Mouse (Mus musculus): Measurements from ENCODE around the gene Nmnat1.
"Not testable (repeated sequence)": the region's sequence is repeated elsewhere in the genome, so short reads cannot be mapped to it uniquely, and the experiment has no call there.

The Nmnat1 gene

DNA sequence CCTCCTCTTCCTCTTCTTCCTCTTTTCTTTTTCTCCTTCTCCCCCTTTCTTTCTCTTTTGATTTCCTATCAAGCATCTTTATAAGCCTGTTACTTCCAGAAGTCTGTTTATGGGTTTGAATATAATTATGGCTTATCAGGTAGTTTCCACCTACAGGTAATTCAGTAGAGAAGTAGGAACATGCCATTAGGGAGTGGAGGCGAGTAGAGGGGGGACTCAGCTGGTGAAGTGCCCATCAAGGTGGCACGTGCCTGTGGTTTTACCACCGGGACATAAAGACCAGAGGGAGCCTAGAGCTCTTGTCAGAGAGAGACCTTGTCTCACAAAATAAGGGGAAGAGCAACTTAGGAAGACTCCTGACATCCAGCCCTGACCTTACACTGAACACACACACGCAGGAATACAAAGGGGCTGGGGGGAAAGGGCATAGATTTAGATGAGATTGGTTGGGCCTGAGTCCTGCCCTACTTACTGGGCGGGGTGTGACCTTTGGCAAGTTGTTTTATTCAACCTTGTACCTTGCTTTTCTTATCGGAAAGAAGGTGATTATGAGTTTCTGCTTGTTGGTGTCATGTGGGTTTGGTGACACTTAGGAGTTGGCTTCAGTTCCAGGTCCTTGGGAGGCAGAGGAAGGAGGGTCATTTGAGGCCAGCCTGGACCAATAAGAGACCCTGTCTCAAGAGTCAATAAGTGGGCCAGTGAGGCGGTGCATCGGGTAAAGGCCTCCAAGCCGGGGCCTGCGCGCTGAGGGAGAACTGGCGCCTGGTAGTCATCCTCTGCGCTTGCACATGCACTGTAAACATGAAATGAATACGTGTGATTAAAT is 4.6 kb upstream of the Nmnat1 start:
- no peak for DNase-seq

- DNase-seq, result no peak
Measured at GRCm38 (mm10) chr4:149487729-149488128, 2.7 kb upstream of the Nmnat1 start.

DNA sequence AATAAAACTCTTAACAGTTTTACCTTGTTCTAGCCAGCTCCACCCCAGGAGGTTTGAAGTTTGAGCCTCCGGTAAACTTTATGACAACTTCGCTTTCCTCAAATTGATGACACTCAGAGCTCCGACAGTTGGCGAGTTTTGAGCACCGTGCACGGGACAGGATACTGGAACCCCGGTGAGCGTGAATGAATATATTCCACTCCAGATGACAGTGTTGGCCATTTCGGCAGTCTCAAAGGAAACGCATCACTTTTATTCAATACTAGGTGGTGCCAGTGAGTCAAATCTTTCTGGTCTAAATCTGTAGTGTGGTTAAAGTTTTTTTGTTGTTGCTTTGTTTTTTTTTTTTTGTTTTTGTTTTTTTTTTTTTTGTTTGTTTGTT is 814 bp upstream of the Nmnat1 start:
- no peak for DNase-seq

- DNase-seq, result no peak
Measured at GRCm38 (mm10) chr4:149484566-149484965, 436 bp downstream of the Nmnat1 start.

DNA sequence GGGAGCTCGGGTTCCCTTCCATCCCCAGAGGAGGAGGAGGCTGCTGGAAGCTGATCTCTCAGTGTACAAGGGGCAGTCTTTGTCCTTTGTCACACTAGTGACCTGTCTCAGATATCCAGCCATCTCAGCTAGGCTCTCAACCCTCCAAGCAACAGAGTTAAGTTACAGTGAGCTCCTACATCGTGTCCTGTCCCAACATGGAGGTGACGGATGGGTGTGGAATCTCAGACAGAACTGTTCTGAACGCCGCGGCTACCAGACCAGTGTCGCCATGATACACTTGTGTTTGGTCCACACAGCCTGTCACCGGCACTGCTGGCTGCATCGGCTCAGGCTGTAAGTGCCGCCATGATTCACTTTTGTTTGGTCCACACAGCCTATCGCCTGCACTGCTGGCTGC is 7.9 kb downstream of the Nmnat1 start, which contains the start of gene Tmem274:
Gene Tmem274 (plus strand): TSS at position 301 of the 400 bp plus-strand sequence.
- no peak for DNase-seq

DNA sequence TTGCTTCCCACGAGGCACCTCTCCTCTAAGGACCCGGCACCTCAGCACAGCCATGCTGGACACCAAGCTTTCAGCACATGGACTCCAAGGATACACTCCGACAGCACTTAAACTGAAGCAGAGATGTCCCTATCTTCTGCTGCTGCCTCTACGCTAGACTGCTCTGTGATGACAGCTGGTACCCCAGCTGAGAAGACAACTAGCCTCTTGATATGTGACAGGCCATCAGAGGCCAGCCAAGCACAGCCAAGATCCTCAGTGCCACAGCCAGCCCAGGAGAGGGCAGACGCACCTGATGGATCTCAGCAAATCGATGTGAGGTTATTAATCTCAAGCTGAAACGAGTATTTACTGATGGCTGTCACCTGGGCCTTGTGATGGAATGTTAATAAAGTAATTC is 9.9 kb downstream of the Nmnat1 start:
- no peak for DNase-seq

- no peak for DNase-seq
Measured at GRCm38 (mm10) chr4:149469557-149469956, 15.4 kb downstream of the Nmnat1 start.

- DNase-seq, result no peak
Measured at GRCm38 (mm10) chr4:149463435-149463950, 21.5 kb downstream of the Nmnat1 start.

GRCm38 (mm10) chr4:149462305-149462971 is 22.6 kb downstream of the Nmnat1 start:
- no peak for DNase-seq

- peak; percentile 68 for DNase-seq
Measured at GRCm38 (mm10) chr4:149461579-149462304, 23.3 kb downstream of the Nmnat1 start.

- DNase-seq, result not testable (repeated sequence)
Measured at GRCm38 (mm10) chr4:149460475-149460874, 24.5 kb downstream of the Nmnat1 start.

DNA sequence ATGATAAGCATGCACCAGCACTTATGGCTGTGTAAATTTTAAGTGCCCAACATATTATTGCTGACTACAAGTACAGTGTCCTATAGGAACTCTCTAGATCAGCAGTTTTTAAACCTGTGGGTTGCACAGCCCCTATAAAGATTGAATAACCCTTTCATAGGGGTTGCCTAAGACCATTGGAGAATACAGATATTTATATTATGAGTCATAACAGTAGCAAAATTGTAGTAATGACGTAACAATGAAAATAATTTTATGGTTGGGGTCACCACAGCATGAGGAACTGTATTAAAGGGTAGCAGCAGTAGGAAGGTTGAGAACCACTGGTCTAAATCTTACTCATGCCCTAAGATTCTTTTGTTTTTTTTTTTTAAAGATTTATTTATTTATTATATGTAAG is 25.6 kb downstream of the Nmnat1 start:
- DNase-seq, result no peak

DNA sequence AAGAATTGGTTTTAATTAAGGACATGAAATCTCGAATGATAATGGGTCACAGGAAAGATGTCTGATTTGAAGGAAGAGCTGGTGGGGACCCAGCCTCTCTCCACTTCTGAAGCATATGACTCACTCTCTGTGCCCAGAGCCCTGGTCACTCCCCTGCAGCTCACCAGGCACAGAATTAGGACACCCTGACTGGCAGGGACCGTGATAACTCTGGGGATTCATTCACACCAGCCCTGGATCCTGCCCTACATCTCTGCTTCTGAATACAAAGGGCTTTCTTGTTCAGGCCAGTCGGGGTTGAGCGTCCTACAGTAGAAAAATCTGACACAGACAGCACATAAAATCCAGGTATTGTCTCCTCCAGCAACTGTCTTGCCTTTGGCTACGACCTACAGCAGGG is 26.5 kb downstream of the Nmnat1 start:
- DNase-seq, result no peak

GRCm38 (mm10) chr4:149457831-149458430 is 27.1 kb downstream of the Nmnat1 start:
- DNase-seq, result no peak

DNA sequence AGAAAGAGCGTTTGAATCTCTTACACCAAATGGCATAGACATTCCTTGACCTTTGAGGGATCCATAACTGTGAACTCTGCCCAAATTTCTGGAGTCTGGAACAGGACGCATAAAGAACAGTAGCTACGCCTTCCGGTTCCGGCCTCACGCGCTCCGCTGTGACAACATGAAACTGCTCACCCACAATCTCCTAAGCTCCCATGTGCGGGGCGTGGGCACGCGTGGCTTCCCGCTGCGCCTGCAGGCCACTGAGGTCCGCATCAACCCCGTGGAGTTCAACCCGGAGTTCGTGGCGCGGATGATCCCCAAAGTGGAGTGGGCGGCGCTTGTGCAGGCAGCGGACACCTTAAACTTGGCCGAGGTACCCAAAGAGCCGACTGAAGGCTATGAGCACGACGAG is 27.8 kb downstream of the Nmnat1 start:
- DNase-seq, result not testable (repeated sequence)

GRCm38 (mm10) chr4:149454879-149455278 is 30.1 kb downstream of the Nmnat1 start, which contains the start of gene Rbp7:
Gene Rbp7, minus strand, starts transcription at chr4:149454978.
- no peak for DNase-seq

DNA sequence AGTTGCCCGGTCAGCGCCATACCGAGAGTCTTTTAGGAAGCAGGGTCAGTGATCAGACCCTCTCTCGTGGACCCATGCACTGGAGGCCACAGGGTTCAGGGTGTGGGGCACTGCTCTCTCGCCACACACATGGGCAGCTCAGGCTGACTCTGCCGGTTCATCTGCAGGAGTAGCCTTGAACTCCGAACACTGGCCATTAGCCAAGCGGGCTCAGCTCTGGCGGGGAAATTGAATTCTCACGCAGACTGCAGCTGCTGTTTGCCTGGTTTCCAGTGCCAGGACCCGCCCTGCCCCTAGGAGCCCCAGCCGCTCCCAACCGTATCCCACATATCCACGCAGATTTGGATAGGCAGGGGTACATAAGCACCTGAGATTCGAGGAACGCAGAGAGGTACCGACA is 30.7 kb downstream of the Nmnat1 start:
- DNase-seq, result no peak

DNA sequence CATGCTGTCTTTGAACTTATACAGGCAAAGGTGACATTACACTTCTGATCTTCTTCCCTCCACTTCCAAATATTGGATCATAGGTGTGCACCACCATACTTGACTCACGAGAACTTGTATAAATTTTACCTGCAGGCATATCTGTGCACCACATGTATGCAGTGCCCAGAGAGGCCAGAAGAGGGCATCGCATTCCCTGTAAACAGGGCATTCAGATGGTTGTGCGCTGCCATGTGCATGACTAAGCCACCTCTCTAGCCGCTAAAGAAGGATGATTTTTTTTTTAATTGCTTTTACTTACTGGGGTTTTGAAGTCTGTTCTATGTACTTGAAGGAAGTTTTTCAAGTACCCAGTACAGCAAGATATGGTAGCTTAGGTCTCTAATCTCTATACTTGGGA is 31.3 kb downstream of the Nmnat1 start:
- DNase-seq, result peak; percentile 29

DNA sequence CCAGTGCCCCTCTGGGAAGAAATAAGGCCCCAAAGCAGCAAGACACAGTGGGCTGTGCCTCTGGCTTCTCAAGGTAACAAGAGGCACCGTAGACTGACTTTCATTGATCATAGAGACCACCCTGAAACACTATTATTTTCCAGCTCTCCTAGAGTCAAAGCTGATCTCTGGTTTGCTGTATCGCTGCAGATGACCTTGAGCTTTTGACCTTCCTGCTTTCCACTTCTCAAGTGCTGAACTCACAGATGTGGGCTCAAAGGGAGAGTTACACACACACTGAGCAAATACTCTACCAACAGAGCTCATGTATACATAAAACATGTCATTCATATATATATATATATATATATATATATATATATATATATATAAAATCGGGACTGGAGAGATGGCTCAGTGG is 34.4 kb downstream of the Nmnat1 start:
- DNase-seq, result no peak

GRCm38 (mm10) chr4:149446309-149446708 is 38.7 kb downstream of the Nmnat1 start:
- no peak for DNase-seq

DNA sequence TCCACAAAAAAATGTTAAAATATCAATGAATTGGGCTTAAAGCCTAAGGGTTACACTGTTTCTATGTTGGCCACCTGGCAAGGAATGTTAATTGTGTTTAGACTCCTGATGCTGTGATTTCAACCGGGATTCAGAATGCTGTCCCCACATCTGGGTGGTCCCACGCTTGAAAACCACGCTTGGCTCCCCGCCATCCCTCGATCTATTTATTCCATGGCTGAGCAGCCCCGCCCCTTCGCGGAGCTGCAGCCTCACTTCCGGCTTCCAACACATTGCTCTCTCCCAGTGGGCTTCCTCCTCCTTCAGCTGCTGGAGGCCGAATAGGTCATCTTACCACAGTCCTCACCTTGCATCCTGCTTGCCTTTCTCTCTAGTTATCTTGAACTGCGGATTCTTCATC is 39.1 kb downstream of the Nmnat1 start:
- DNase-seq, result peak; percentile 57

DNA sequence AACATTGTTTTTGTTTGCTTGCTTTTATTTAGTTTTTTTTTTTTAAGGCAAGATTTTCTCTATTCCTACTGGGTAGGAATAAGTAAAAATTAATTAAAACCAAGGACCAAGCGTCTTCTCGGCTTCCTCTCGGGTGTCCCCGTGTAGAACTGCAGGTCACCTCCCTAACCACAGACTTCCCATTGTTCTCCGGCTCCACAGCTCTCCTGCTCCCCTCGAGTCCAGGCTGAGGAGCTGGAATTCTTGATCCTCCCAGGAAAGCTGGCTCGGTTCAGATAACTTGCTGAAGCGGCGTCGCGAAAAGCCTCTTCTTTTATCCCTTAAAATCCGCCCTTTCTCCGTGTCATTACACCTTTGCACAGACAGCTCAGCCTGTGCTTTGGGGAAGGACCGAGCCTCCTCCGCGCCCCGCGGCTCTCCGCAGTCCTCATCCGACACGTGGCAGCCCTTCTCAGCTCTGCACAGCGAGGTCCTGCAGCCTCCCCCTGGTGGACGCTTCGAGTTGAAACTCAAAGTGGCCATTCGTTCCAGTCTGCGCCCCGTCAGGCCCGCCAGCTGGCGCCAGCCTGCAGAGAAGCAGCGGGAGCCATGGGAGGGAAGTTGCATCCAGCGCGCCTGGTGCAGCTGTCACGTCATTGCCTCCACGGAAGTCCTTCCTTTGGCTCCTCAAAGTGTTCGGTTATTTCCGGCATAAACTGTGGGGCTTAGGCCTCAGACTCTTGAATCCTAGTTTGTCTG is 39.9 kb downstream of the Nmnat1 start:
- peak; percentile 90 for DNase-seq

Data from cerebellum, adult 11 months (tissue).